Mouse (Mus musculus) retina, postnatal 1 day (tissue): ENCODE results near the gene Prkx.

Experiments used
- DNase-seq: peaks from one replicate; pipeline ENCODE4 v3.0.0-alpha.2; 2012

Prkx gene

DNA sequence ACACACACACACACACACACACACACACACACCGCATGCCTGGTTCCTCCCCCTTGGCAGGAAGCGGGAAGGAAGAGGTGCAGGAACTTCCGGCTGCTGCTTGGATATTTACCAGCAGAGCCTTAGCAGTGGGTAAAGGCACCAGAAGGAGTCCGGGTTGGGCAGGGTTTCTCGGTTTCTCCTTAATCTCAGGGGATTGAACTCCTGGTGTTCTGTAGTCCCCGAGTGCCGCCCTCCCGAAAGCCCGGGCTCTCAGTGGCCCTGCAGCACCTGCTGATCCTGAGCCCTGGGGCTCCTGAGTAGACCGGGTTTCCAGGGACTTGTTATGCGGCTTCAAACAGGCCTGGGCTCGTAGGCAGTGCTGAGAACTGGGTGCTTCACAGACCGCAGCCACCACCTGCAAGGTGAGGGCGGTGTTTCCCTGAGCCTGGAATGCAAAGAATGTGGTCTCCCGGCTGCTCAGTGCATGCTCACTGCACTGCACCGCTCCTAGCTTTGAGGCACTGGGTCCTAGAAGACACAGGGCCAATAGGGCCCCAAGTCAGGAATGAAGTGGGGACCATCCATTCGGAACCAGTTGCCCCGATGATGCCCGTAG, at the start of gene Prkx:
Gene Prkx (minus strand): TSS at position 41 of the 598 bp plus-strand sequence.
- DNase-seq: peak; percentile 80

DNA sequence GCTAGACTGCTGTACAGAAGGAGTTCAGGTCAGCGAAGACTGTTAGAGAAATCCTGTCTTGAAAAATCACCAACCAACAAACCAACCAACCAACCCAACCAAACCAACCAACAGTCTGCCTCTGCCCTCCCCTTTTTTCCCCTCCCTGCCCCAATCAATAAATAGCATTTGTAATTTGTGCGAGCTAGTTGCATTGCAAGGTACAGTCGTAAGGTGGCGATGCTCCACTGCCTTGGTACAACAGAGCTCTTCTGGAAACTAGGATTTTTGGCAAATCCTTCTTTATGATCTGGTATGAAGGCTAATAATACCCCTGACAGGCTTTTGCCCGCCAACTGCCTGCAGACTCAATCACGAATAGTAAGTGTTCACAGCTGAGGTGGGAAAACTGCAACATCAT, 16.0 kb upstream of the Prkx start:
- no peak for DNase-seq

DNA sequence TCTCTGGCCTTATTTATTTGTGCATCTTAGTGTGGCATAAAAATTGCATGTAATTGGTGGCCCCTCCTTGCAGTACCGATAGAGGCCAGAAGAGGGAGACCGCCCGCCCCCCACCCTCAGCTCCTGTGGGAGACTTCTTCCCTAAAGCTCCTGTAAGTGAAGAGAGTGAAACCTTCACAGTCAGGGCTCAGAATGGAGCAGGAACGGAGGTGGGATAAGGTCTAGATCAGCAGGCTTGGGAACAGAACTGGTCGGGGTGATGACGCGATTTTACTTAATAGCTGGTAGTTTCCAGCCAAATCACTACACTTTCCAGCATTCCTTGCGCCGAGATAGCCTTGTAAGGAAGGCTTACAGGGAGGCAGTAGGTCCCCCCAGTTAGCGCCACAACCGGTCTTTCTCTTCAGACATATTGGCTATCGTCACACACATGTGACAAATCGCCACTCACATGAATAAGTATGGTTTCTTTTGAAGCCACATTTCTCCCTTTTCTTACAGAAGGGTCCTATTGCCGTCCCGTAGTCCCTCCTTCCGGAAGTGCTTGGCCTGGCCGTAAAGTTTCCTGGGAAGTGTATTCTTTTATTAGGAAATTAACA, 14.6 kb upstream of the Prkx start:
- peak; percentile 71 for DNase-seq

DNA sequence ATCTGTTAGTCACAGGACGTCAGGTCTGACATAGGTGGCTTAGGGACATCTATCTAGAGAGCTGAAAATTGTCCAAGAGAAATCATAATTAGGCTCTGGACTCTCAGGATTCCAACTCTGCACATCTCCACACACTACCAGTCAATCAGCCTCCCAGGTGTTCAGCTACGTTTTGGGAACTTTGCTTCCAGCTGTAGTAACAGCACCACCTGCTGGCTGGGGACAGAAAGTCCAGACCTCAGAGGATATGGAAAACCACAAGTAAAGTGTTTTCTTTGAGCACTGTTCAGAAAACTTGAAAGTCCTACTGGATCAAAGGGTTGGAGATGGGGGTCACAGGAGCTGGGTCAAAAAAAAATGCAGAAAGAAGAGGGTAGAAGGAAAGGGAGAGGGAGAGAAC, 12.5 kb upstream of the Prkx start:
- DNase-seq: peak; percentile 46

DNA sequence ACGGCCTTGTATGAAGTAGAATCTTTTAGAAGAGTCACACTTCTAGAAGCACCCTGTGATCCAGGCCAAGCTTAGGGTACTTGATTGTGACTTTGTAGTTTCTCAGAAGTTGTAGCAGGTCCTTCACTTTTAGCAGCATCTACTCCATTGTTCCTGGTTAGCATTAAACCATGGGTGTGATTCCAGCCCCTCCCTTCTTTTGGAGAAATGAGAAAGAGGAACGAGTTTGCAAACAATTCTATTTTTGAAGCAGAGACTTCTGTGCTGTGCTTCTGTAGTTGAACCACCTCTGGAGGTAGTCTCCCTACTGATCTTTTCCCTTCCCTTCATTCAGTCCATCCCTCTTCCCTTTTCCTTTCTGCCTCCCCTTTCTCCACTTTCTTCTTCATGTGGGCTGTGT, 6.2 kb upstream of the Prkx start:
- DNase-seq: no peak

DNA sequence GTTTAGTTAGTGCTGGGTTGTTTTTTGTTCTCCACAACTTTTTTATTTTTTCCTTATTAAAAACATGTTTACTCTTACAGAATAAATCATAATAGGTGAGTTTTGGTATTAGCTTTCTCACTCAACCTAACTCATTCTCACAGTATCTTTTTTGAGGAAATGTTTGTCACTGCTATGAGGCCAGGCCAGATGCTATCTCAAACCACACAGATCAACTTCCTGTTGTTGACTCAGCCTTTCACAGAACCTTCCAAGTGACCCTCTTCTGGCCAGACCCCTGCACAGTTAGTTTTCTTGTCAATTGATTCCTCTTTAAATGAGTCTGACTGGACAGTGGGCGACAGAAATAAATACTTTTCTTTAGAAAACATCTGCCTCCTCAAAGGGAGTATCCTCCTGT, 5.5 kb upstream of the Prkx start:
- DNase-seq: no peak

DNA sequence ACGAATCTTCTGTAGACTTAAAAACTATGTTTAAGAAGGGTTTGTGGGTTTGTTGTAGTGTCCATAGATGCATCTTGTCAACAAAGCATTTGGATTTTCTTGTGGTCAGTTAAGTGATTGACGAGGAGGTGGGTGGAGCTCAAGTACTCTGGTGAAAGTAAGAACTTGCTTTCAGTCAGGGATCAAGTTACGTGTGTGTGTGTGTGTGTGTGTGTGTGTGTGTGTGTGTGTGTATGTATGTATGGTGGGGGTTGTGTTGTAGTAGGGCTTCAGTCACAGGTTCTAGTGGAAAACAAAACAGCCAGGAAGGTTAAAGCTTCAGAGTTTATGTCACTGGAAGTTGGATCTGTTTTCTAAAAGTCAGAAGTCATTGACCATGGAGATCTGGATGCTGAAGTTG, 3.5 kb upstream of the Prkx start:
- DNase-seq: no peak

DNA sequence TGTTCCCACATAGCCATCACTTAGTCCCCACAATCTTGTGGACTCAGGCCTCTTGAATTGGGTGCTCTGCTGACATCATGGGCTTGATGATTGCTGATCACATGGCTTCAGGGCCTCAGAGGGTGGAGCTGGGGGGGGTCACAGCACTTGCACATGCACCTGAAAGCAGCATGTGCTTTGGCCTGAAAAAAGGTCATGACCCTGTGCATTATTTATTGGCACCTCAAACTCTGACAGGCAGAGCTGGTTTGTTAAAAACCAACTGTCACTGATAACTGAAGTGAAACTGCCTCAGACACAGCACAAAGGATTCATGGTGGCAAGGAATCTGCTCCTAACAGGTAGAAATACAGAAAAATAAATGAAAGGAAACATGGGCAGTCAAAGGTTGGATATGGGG, 1.7 kb upstream of the Prkx start:
- DNase-seq: no peak

DNA sequence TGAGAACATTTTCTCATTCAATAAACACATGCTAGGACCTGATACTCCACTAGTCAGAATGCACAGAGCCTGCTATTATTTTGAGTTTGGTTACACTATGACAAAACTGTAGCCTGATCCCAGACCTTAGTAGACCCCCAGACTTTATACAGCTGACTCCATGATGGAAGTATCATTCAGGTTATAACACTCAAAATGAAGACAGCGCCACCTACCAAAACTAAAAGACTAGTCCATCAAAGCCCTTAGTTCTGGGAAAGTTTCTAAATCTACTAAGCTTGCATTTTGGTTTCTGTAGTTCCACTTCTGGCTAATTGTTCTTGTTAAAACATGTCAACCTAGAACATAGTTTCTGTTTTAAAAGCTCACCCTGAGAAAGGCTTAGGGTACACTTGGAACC, 838 bp upstream of the Prkx start:
- no peak for DNase-seq

DNA sequence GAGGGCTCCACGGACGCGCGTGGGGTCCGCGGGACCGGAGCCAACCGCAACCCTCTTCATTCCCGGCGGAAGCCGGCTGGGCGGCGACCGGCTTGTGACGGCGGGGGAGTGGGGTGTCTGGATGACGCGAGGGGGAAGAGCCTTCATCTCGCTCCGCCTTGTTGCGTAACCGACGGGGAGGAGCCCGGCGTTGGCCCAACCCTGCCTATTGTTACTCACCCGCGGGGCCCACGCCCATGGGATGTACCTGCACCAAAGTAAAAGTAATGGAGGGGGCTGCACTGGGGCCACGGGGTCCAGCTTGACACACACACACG, 262 bp downstream of the Prkx start:
- DNase-seq: peak; percentile 92

DNA sequence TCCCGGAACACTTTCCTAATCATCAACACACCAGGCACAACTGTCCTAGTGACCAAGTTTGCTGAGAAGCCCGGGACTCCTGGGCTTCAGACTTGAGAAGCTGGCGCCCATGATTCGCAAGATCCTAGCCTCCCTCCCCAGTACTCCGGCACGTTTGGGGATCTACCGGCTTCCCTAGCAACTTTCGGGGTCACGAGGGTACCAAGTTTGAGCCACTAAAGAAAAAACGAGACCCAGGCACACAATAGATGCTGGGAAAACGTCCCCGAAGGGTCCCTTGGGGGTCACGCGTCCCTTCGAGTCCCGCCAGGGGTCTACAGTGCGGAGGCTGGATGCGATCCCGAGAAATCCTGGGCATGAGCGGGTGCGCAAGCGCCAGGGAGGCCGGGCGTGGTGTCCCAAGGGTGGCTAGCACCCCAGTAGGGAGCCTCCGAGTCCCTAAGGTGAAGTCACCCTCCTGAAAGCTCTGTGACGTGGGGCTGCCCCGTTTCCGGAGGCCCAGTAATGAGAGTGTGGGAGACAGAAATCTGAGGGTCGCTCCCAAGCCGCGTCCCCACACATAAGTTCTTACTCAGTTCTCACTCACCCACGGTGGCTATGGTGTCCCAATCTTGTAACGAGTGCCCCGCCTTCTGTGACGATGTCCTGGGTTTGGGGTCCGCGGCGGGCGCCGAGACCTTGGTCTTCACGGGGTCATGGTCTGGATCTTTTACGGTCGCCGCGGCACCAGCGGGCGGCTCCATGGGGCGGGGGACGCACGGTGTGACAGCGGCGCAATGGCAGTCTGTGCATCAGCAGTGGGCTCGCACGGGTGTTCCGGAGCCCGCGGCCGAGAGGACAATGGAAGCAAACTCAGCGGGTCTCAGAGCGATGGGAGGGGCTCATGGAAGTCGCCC, 868 bp downstream of the Prkx start:
- DNase-seq: no peak

DNA sequence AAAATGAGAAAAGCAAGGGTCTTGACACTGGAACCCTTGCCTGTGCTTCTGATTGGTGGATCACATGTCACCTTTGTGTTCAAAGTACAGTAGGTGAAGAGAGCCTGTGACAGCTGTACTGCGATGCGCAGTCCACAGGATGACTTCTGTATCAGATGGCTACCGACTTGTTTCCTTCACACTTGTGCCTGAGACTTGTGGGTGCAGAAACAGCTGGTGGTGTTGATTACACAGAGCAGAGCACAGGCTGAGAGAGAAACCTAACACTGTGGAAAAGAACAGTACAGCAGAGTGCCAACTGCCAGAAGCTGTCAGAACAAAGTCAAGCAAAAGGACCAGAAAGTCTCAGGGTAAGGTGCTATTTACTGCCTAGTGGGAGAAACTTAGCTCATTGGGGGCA, 7.4 kb downstream of the Prkx start:
- no peak for DNase-seq

DNA sequence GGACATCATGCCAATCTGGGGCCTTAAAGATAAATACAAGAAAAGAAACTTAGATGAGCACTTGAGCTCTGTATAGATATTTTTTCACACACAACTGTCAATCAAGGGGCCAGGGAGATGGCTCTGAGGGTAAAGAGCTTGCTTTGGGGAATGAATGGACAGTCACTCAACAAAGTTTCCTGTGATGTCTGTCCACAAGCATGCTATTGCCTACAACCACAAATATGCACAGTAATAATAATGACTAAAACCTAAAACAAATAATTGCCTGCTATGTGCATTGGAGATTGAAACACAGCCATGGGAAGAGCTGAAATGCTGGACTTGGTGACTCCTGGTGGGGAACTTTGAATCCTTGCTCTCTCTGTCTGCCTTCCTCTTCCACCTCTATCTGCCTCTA, 9.7 kb downstream of the Prkx start:
- DNase-seq: no peak

DNA sequence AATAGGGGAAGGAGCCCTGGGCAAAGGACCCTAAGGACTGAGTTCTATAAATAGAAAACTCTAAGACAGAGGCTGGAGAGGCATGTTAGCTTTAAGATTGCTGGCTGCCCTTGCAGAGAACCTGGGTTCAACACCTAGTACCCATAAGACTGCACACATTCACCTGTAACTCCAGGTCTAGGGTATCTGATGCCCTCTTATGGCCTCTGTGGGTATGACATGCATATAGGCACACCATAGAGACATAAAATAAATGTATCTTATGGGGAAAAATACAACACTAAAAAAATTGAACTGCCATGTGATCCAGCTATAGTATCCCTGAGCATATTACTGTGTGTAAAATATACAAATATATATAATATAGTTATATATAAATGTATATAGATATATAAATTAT, 18.3 kb downstream of the Prkx start:
- DNase-seq: peak; percentile 3

DNA sequence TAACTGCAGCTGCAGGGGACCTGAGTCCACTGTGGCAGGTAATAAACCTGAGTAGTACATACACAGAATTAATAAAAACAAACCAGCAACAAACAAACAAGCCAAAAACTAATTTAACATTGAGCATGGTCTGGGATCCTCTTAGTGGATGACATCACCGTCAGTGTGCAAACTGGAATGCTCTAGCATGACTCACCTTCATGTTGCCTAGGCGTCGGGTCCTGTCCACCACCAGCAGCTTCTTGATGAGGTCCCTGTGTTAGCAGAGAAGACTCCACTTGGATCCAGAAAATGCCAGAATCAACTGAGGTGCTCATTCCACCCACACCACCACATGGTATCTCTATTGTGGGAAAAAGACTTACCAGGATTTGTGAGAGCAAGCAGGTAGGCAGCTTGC, 30.9 kb downstream of the Prkx start:
- no peak for DNase-seq

DNA sequence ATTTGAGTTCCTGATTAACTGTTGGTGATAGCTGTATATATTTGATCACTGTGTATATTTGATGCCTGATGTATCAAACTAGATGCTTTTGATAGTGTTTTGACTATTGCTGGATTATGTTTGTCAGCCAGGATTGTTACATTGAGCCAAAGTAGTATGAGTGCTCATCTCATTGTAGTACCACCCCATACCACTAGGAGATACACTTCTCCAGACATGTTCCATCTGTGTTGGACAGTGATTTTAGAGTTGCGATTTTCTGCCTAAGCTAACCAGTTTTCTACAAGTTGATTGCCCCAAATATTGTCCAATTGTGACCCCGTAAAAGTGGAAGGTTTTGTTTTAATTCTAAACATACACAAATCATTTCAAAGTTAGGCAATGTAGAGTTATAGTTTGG, 51.8 kb downstream of the Prkx start:
- DNase-seq: peak; percentile 6

DNA sequence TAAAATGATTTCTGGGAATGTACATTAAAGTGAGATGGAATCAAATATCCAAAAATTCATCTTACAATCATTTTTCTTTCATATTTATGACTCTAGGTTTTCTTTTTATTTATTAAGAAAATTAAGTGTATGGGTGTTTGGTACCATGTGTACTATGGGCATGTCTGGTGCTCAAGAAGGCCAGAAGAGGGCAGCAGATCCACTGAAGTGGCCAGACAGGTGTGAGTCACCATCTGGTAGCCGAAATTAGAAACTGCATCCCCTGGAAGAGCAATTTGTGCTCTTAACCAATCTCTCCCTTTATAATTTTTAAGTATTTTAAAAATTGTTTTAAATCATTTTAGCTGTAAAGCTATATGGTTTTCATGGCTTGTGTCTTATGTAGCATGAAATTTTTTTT, 54.7 kb downstream of the Prkx start:
- DNase-seq: peak; percentile 8

DNA sequence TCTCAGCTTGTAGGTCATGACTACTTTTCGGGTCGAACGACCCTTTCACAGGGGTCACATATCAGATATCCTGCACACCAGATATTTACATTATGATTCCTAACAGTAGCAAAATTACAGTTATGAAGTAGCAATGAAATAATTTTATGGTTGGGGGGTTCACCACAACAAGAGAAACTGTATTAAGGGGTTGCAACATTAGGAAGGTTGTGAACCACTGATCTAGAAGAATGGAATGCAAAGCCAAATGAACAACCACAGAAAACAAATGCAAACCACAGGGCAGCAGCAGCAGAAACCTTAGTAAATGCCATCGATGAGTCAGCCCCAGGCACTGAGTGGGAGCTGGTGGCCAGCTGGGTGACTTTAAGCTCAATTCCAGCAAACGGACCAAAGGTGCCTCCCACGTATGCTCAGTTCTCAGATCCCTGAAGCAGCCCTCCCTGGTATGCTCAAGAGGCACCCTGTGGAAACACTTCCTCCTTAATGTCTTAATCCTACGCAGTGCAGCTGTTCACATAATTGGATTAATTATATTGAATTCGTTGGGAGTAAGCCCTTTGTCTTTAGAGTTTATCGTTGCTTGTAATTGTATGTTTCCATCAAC, 62.0 kb downstream of the Prkx start:
- peak; percentile 66 for DNase-seq

DNA sequence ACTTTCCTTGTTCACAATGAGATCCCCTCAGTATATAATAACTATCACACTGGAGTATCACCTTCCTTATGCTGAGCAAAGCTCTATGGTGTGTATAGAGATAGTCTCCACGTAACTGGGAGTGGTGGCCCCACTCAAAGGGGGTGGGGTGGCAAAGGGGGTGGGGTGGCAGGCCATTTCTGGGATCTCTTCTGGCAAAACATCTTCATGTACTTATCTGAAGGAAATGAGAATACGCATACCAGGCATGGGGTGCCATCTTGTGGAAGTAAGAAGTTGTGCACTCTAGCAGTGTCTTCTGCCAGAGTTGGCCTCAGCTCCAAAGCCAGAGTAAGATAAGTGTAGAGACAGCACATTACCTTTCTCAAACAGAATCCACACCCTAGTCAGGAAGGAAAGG, 75.8 kb downstream of the Prkx start:
- DNase-seq: peak; percentile 59
